Mouse (Mus musculus): ENCODE measurements around the gene Adam33.
A peak's percentile ranks its signal among the peaks of the same experiment; 100 is the strongest.
"Not testable (repeated sequence)": the region's sequence is repeated elsewhere in the genome, so short reads cannot be mapped to it uniquely, and the experiment has no call there.

Gene Adam33

DNA sequence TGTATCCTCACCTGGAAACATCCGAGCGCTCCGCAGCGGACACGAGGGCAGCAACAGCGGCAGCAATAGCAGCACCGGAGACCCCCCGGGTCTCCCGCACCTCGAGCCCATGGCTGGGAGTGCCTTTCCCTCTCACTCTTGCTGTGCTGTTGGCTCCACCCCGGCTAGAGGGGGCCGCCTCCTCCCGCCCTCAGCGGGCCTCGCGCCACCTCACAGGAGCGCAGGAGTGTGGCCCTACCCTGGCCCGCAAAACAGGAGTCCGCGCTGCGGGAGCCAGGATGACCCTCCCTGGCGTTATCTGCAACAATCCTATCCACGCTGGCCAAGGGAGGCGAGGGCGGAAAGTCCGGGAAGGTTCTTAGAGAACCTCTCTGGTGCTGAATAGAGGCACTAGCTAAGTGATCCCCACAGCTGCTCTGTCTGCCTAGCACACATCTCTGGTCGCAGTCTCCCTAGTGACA is at the start of gene Adam33:
Adam33 (minus strand) TSS at position 411 of the 461 bp plus-strand sequence.
- no peak for DNase-seq

DNA sequence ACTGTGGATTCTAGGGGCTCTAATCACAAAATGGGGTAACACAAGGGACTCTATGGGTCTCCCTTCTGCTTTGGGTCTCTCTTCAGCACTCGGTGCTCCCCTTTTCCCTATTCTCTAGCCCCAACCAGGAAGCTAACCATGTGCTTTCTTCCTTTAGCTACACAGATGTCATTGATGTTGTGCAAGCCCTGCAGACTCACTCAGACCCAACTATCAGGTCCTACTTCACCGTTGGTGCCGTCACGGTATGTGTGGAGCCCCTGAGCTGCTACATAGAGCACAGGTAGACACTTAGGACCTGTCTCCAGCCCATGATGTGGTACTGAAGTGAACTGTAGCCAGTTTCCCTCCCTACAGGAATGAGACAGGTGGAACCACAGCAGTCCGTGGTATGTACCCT is 42.4 kb upstream of the Adam33 start:
- DNase-seq: no peak

DNA sequence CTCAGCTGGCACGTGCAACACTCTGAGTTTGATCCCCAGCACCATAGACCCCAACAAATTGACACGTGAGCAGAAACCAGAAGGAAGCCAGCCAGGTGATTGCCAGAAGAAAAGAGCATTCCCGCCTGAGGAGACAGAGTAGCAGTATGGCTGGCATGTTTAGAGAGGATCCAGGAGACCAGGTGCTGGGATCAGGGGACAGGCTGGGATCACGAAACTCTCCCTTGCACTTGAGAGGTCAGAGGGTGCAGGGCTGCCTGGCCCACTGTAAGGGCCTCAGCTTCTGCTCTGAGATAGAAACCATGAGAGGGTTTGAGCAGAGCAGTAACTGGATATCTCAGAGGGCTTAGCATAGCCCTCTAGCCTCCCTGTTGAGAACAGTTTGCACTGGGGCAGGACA is 41.4 kb upstream of the Adam33 start:
- not testable (repeated sequence) for DNase-seq

DNA sequence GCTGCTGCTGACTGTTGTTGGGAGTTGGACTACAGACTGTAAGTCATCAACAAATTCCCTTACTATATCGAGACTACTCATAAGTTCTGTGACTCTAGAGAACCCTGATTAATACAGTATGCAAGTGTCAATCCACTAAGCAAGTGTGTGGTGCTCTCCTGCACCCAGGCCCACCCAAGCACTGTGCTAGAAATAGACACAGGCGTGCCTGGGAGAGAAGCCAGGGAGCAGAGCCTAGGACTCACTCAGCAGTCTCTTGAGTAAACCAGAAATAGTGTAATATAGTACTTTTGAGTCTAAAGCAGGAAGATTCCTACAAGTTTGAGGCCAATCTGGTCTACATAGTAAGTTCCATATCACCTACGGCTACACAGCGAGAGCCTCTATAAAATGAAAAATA is 40.4 kb upstream of the Adam33 start:
- DNase-seq: no peak

DNA sequence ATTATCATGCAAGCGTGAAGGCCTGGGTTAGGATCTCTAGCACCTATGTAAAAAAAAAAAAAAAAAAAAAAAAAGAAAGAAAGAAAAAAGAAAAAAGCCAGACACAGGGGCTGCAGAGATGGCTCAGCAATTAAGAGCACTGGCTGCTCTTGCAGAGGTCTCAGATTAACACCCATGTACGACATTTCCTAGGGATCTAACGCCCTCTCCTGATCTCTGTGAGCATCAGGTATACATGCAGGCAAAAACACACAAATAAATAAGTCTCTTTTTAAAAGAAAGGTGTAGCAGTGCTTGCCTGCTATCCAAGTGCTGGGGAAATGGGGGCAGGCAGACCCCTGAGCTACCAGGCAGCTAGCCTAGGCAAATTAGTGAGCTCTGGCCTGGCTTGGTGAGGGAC is 37.9 kb upstream of the Adam33 start:
- DNase-seq: no peak

DNA sequence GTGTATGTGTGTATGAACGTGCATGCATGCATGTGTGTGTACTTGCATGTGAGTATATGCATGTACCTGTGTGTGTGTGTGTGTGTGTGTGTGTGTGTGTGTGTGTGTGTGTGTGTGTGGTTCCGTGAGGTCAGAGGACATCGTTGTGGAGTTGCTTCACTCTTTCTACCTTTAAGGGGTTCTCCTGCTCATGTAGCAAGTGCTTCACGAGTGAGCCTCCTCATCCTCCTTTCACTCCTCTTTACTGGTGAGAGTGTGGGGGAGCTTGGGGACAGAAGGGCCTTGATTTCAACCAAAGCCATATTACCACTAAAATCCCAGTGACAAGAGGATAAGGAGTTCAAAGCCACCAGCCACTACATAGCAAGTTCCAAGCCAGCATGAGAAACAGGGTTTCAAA is 33.5 kb upstream of the Adam33 start:
- DNase-seq: no peak

DNA sequence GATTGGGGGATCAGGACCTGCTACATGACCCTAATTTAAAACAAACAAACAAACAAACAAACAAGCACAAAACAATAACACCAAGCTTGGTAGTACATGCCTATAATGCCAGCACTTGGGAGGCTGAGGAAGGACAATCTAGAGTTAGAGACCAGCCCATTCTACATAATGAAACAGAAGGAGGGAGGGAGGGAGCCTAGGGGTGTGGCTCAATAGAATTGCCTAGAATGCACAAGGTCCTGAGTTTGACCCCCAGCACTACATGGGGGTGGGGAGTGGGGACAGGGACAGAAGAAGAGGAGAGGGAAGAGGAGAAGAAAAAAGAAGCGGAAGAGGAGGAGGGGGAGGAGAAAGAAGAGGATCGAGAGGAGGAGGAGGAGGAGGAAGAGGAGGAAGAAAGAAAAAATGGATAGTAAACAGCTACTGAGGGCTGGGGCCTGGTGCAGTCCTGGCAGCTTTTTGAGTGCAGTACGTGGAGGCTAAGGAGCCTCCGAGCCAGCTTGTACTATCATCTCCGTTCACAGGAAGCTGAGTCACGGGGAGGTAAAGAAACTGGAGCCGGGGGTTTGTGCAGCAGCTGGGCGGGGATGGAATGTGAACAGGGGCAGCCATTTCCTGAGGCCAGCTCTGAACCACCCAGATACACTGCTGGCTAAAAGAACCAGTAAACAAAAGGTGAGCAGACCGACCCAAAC is 32.6 kb upstream of the Adam33 start:
- peak; percentile 84 for DNase-seq

DNA sequence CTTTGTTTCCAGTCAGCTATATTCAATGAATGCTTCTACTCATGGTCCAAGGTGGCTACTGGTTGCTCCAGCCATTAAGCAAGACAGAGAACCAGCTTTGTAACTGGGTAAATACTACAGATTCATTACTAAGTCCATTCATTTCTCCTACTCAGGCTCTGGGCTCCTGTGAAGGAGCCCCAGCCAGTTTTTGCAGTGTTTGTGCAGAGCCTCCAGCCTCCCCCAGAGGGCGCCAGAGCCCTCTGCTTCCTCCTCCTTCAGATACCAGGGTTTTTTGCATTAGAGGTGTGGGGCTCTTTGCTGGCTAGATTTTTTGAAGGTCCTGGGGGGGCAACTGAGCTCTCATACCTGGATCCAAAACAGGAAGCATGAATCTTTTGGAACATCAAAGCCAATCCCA is 31.2 kb upstream of the Adam33 start:
- DNase-seq: peak; percentile 87

DNA sequence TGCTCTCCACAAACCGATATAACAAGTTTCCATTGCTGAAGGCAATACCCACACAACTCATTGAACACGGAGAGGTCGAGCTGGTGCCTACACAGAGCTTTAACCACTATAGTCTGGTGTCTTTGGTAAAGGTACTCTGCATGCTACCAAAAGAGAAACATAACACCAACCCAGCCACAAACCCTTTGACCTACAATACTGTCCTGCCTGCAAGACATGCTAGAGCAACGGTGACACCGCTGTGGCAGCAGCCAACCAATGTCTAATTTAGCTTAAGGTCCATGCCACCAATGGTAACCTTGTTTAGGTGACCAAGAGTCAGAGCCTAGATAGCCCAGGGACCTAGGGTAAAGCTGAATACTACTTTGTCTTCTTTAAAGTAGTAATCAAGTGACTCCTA is 30.0 kb upstream of the Adam33 start:
- DNase-seq: no peak

DNA sequence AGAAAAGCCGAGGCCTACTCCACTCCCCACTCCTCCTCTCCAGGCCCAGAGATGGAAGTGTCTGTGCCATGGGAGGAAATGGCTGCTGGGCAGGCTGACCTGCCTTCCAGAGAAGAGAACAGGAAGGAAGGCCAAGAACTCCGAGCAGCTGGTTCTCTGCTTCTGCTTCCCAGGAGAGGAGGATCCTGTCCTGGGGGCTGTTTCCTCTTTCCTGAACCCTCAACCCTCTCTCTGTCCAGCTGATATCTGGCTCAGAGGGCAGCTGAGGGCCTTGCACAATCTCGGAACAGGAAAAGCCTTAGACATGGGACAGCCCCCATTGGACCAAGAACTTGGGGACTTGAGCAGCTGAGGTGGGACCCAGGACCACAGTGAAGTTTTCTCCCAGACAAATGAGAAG is 27.2 kb upstream of the Adam33 start:
- DNase-seq: peak; percentile 56

DNA sequence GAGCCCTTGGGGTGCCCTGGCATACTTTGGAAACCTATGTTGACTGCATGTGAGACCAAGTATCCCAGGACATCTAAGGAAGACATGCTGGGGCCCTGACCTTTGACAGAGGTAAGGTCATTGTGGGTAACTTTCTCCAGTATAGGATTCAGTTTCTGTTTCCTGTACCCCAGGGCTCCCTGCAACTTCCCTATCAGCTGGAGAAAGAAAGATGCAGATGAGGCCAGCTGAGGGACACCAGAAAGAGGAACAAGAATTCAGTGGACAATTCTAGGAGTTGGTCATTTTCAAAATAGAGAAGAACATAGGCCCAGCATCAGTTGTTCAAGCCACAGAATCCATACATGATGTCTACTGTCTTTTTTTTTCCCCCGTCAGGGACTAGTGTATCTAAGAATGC is 26.0 kb upstream of the Adam33 start:
- DNase-seq: peak; percentile 41

DNA sequence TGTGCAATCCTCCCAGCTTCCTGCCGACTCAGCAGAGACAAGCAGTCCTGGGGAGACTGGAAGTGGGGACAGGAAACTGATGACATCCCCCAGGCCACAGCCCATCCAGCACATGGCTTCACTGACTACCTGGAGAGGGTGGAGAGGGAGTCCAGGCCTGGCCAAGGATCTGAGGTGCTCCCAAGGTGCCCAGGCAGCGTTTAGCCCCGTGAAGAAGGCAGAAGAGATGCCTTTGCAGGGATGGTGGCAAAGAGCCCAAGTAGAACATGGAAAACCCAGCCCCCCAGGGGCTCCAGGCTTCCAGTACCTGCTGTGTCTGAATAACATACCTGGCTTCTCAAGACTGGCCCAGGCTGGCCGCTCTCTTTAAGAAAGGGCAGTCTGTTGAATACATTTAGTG is 25.0 kb upstream of the Adam33 start:
- DNase-seq: no peak

DNA sequence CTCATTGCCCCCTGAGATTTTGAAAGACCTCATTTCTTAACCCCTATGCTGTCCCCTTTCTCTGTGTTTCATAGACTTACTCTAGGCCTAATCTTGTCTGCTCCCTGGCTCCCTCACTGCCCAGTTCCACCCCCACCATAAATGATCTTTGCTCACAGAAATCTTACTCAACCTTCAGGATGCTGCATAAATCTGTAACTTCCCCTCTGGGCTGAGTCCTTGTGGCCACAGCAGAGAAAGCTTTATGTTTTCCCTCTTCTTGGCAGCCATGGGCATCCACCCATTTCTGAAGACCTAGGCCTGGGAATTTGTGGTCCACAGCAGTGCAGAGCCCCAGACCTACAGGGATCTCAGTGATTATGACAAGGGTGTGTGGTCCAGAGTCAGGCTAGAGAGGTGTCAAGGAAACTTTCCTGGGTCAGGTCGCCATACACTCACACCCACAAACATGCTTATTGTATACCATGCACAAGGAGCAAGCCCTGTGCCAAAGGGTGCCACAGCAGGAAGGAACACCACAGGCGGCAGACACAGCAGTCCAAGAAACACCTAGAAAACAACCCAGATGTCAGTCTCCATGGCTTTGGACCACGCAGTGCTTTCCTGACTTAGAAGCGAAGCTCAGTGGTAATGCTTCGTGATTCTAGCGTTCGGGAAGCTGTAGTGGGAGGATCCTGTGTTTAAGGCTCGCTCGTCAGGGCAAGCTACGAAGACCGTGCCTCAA is 23.2 kb upstream of the Adam33 start, which contains the start of gene Siglec1:
Siglec1 (minus strand) TSS at position 99 of the 724 bp plus-strand sequence.
- peak; percentile 24 for DNase-seq

DNA sequence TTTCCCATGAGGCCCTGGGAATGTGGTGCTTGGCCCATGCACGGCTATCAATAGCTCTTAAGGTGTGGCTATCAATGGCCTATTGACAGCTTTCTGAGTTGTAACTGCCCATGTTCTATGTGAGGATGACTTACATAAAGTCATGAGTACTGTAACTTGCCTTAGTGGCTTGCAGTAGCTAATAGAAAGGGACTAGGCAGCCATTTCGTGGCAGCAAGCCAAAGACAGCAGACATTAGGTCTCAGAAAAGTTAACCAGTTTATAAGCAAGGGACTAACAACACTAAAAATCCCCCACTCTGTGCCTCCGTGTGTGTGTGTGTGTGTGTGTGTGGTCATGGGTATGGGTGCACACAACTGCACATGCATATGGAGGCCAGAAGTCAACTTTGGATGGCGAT is 20.6 kb upstream of the Adam33 start:
- no peak for DNase-seq

DNA sequence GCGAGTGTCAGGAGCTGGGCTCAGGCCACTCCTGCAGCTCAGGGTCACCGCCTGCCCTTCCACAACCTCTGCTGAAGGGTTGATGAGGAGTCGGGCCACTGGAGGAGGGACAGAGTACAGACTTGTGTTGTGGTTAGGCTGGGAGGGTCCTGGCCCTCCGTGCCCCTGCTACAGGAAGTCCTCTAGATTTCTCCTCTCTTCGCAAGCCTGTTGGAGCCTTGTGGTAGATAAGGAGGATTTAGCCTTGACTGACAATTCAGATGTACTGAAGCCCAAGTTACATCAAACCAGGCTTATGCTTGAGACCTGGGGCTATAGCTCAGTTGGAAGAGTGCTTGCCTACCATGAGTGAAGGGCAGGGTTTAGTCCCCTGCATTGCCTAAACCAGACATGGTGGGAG is 16.9 kb upstream of the Adam33 start:
- DNase-seq: no peak

DNA sequence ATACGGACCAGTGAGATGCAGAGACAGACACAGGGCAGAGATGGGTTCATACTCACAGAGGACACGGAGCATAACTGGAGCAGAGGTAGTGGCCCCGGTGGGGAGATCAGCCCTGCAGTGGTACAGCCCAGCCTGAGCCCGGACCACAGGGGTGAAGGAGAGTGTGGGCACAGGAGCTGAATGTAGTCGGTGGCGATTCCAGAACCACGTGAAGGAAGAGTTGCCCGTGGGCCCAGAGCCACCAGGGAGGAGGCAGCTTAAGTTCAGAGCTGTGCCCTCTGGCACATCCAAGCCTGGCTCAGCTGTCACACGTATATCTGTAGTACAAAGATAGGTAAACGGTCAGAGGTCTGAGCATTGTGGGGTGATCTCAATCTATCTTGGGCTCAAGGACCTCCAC is 8.9 kb upstream of the Adam33 start:
- no peak for DNase-seq

DNA sequence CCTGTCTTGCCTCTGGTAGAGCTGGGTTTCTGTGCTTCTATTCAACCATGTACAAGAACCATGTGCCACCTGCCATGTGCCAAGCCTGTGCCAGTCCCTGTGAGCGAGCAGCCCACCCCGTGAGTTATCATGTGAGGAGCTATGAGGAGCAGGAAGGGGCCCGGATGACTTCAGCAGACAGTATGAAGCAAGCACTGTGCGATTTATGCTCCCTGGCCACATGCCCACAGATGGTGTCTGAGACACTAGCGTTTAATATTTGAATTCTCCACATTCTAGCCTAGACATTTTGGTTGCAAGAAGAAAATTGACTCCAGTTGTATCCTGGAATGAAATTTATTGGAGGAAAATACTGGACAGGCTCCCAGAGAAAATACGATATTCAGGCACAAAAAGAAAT is 3.9 kb upstream of the Adam33 start:
- no peak for DNase-seq

DNA sequence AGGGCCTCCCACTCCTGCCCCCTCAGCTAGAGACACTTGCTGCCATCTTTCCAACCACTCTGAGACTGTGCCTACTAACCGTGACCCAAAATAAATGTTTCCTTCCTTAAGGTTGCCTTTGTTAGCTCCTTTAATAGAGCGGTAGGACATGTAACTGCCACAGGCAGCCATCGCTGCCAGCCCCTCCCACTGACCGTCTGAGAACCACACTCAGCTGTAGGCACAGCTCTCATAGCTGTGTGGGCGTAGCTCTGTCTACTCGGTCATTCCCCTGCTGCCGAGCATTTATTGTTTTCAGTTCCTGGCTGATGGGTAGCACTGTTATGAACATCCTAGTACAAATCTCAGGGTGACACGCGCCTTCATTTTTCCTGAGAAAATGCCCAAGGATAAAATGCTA is 2.7 kb upstream of the Adam33 start:
- DNase-seq: no peak

DNA sequence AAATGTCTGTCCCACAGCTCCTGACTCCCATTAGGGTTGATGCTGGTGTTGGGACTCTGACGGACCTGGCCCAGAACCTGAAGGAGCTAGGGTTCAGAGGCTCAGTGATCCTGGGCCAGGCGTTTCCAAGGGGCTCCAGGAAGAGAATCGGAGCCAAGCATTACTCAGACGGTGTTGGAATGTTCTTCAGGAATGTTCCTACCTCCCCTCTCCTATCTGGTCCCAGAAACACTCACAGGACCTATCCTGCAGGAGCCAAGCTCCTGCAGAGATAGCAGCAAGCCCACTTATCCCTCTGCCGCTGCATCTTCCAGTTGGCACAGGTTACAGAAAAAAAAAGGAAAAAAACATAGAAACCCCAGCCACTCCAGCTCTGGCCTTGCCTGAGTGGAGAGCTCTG is 2.0 kb downstream of the Adam33 start:
- no peak for DNase-seq

DNA sequence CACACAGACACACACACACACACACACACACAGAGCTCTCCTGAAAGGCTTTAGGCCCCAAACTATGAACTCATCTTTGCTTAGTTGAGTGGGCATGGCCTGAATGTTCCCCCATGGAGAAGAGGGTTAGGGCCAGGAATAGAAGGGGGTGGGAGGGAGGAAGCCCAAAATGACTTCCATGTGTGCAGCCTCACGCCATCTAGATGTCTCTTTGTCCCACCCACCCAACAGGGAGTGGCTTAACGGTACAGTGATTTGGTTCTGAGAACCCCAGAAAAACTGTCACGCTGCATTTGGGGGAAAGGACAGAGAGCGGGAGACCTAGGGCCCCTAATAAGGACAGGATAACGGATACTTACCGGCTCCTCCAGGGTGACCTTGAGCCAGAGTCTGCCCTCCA is 2.8 kb downstream of the Adam33 start:
- no peak for DNase-seq

DNA sequence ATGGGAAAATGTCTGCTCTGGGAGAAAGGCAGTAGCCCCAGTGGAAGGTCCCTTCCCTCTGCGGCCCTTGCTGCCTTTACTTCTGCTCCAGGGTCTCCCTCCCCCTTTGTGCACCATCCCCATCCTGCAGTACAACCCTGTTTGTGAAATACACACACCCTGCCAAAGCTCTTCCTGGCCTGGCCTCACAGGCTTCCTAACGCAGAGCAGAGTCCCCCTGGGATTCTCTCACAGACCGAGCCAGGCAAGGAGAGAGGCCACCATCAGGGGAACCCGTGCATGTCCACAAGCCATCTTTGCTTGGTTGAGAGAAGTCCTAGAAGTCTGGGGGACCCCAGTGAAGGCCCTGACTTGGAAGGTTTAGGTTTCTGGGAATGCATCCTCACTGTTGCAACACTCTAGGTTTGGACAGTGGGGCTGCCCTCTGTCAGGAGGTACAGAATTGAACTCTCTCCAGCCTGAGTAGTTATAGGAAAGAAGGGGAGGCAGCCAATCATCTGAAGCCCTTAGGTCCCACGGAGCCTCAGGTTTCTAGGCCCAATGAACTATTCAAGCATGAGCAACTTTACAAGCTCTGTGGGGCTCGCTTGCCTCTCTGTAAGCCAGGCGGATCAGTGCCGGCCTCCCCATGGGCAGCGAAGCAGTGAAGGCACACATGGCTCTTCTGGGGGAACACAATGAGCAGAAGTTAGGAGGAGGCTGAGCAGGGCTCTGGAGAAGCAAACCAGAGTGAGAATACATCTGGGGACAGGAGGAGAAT is 3.7 kb downstream of the Adam33 start:
- no peak for DNase-seq

DNA sequence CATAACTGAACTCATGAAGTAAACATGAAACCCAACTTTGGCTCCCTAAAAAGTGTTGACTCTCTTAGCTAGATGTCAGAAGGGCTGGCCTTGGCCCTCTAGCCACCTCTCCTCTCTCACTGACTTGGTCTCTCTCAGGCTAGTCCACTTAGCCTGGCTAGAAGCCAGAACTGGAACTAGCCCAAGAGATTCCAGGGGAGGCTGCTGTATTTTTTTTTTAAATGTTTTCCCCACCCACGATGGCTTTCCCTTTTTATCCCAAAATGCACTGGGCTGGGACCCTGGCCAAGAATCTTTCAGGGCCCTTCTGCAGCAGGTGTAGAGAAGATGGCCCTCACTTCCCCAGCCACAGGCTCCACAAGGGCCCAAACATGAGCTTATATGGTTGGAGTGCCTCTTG is 4.2 kb downstream of the Adam33 start:
- peak; percentile 84 for DNase-seq

DNA sequence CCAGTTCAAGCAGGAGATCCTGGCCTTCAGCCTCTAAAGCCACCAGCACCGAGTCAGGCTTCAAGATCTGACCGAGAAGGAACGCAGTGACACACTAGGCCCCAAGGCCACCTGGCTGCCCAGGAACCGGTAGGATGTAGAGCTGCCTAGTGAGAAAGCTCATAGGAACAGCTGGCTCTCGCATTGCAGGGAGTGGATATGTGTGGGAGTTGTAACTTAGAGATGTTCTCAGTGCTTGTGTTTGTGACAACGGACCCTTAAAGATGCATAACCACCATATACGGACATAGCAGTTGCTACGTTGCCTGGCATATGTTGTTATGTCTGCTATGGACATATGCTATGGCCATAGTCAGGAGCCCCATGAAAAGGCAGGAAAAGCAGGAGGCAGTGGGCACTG is 4.9 kb downstream of the Adam33 start:
- DNase-seq: no peak

DNA sequence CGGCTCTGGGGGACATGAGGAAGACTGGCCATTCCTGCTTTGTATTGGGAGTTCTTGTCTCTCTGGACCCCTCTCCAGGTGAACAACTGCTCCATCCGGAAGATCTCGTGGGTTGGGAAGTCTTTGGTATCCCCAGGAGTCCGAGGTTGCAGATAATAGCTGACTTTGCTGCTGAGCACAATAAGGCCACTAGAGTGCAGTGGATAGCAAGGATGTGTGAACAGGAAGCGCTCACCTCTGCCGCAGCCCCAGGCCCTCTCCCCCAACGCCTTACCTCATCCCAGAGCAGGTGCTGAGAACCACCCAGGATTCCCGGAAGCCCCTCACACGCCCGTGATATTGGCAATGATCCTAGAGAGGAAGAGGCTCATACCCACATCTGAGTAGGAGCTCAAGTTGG is 7.4 kb downstream of the Adam33 start:
- peak; percentile 38 for DNase-seq

All from lung, postnatal 36 days (tissue).